Mouse (Mus musculus): Measurements from ENCODE around the gene Ambra1.

DNA sequence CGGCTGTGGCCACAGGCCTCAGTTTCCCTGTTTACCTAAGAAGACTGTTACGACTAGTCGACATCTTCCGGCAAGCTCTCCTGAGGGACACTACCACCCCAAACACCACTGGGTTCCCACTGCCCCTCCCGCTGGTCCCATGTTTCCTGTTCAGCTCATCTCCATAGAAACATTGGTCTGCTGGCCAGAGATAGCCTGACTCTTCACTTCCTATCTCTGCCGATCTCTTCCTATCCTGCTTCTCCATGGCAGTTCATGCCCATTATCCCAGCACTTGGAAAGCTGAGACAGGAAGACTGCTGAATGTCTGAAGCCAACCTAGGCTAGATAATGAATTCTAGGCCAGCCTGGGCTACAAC, 218.2 kb downstream of the Ambra1 start:
- TF ChIP-seq POLR2A (IDR thresholded peaks at IDR 0.05; ENCODE audit: borderline replicate concordance, extremely low read depth, insufficient read depth, insufficient read length, poor library complexity, severe bottlenecking), result no peak
- no peak for TF ChIP-seq CTCF (IDR thresholded peaks at IDR 0.05; ENCODE audit: borderline replicate concordance, extremely low read depth, insufficient read depth, insufficient read length)
